Mouse (Mus musculus): ENCODE measurements around the gene Gjd2.

Gene Gjd2

GRCm38 (mm10) chr2:114013295-114013771 lies at the start of gene Gjd2:
Gene Gjd2 (minus strand): TSS chr2:114013619.
- DNase-seq = no peak

GRCm38 (mm10) chr2:114060071-114060591 lies 46.7 kb upstream of the Gjd2 start:
- no peak for DNase-seq

- DNase-seq = no peak
Observed at GRCm38 (mm10) chr2:114059608-114060007, 46.2 kb upstream of the Gjd2 start.

- DNase-seq = no peak
Observed at GRCm38 (mm10) chr2:114058226-114058796, 44.9 kb upstream of the Gjd2 start.

GRCm38 (mm10) chr2:114057303-114057853 lies 44.0 kb upstream of the Gjd2 start:
- DNase-seq = peak; percentile 62 to 76

- no peak for DNase-seq
Observed at GRCm38 (mm10) chr2:114054129-114054528, 40.7 kb upstream of the Gjd2 start.

- no peak for DNase-seq
Observed at GRCm38 (mm10) chr2:114052696-114053598, 39.5 kb upstream of the Gjd2 start, which contains the start of gene Actc1. Gene Actc1 (minus strand): TSS chr2:114053548.

- DNase-seq = no peak
Observed at GRCm38 (mm10) chr2:114051871-114052241, 38.4 kb upstream of the Gjd2 start.

GRCm38 (mm10) chr2:114051111-114051870 lies 37.9 kb upstream of the Gjd2 start:
- DNase-seq = no peak

GRCm38 (mm10) chr2:114050150-114050549 lies 36.7 kb upstream of the Gjd2 start:
- DNase-seq = no peak

GRCm38 (mm10) chr2:114049372-114049771 lies 36.0 kb upstream of the Gjd2 start:
- DNase-seq = no peak

- no peak for DNase-seq
Observed at GRCm38 (mm10) chr2:114047960-114048611, 34.7 kb upstream of the Gjd2 start.

- no peak for DNase-seq
Observed at GRCm38 (mm10) chr2:114046151-114046664, 32.8 kb upstream of the Gjd2 start.

GRCm38 (mm10) chr2:114037926-114038325 lies 24.5 kb upstream of the Gjd2 start:
- DNase-seq = no peak

- DNase-seq = no peak
Observed at GRCm38 (mm10) chr2:114032259-114032658, 18.8 kb upstream of the Gjd2 start.

GRCm38 (mm10) chr2:114023383-114023782 lies 10.0 kb upstream of the Gjd2 start:
- no peak for DNase-seq

- DNase-seq = no peak
Observed at GRCm38 (mm10) chr2:114020210-114020563, 6.8 kb upstream of the Gjd2 start.

GRCm38 (mm10) chr2:114019474-114020209 lies 6.2 kb upstream of the Gjd2 start:
- DNase-seq = no peak

GRCm38 (mm10) chr2:114018136-114018535 lies 4.7 kb upstream of the Gjd2 start:
- DNase-seq = no peak

GRCm38 (mm10) chr2:114014839-114015238 lies 1.4 kb upstream of the Gjd2 start:
- DNase-seq = no peak

GRCm38 (mm10) chr2:114013846-114014245 lies 427 bp upstream of the Gjd2 start:
- DNase-seq = no peak
